Mouse (Mus musculus) stomach, embryonic 15.5 days (tissue): ENCODE data around the gene Snta1. TPM values are rescaled to one million over a fixed set of nuclear protein-coding genes. Genes with fewer than 3 reads are reported as not detected.
A peak's percentile ranks its signal among the peaks of the same experiment; 100 is the strongest.

Experiments used
- ATAC-seq: fragments of 200-750 bp; cut with Nextera tagmentation; 2 replicates; pipeline ENCODE4 v1.8.0; 2017; ENCODE audit warnings: low read depth, moderate number of reproducible peaks, moderate TSS enrichment; ENCODE audit not compliant: insufficient read depth, low FRiP score
- H3K27ac ChIP-seq: fragments of 300-500 bp; sonication (generic); 2 replicates; pipeline ENCODE4 v1.5.1; 2015; ENCODE audit warnings: mild to moderate bottlenecking, inconsistent platforms
- H3K27me3 ChIP-seq: fragments of 300-500 bp; sonication (generic); replicated peaks from 2 replicates; pipeline ENCODE4 v1.6.1; 2015; ENCODE audit warnings: inconsistent platforms
- H3K36me3 ChIP-seq: fragments of 300-500 bp; sonication (generic); 2 replicates; pipeline ENCODE4 v1.6.1; 2015; ENCODE audit warnings: inconsistent platforms
- H3K4me1 ChIP-seq: fragments of 300-500 bp; sonication (generic); 2 replicates; pipeline ENCODE4 v1.6.1; 2015; ENCODE audit warnings: inconsistent platforms
- H3K4me2 ChIP-seq: fragments of 300-500 bp; sonication (generic); 2 replicates; pipeline ENCODE4 v1.6.1; 2015; ENCODE audit warnings: mild to moderate bottlenecking, inconsistent platforms
- H3K4me3 ChIP-seq: fragments of 300-500 bp; sonication (generic); replicated peaks from 2 replicates; pipeline ENCODE4 v1.5.1; 2015; ENCODE audit warnings: inconsistent platforms
- H3K9ac ChIP-seq: fragments of 300-500 bp; sonication (generic); 2 replicates; pipeline ENCODE4 v1.6.1; 2015; ENCODE audit warnings: inconsistent platforms
- H3K9me3 ChIP-seq: fragments of 300-500 bp; sonication (generic); 2 replicates; pipeline ENCODE4 v1.6.1; 2016; ENCODE audit warnings: inconsistent platforms
- WGBS: fragments of 180-500 bp; shearing (Covaris S2); methylation state at CpG from one replicate; pipeline ENCODE4 v1.1.7; 2015; 5-methylcytosine and 5-hydroxymethylcytosine counted together
- polyA plus RNA-seq: library from polyadenylated mRNA; unstranded; fragments of >200 nt; fragmentation: Nextera tagmentation; extraction: Ambion mirVana; gene quantifications from 2 replicates; pipeline ENCODE4 v1.2.1, GENCODE M21; 2015

Snta1 gene
- polyA plus RNA-seq, 1 experiment from 2014 or later, result 7.5 TPM

GRCm38 (mm10) chr2:154419631-154420515 lies 12.0 kb upstream of the Snta1 start:
- 76% methylated on average over 9 of the region's 9 CpGs for WGBS

GRCm38 (mm10) chr2:154418001-154418400 lies 10.1 kb upstream of the Snta1 start:
- Histone ChIP-seq H3K4me2 (no peak overlapping the region), H3K9me3 (no peaks in the 10 kb centered on the region), H3K27me3 (no peaks in the 10 kb centered on the region), H3K27ac (no peak overlapping the region), H3K4me3 (no peak overlapping the region), H3K9ac (no peak overlapping the region), H3K4me1 (no peaks in the 10 kb centered on the region), H3K36me3 (no peaks in the 10 kb centered on the region)
- no peak for ATAC-seq
- 86% methylated on average over 7 of the region's 7 CpGs for WGBS

More at GRCm38 (mm10) chr2:154419631-154420515, 12.0 kb upstream of the Snta1 start:
- no peak overlapping the region for H3K4me2 ChIP-seq
- no peaks in the 10 kb centered on the region for H3K9me3 ChIP-seq
- H3K9ac ChIP-seq, result no peak overlapping the region
- no peaks in the 10 kb centered on the region for H3K4me1 ChIP-seq
- ATAC-seq, result no peak
- H3K36me3 ChIP-seq, result no peaks in the 10 kb centered on the region
- no peak overlapping the region for H3K4me3 ChIP-seq
- H3K27me3 ChIP-seq, result no peaks in the 10 kb centered on the region
- H3K27ac ChIP-seq, result no peak overlapping the region

GRCm38 (mm10) chr2:154417107-154417506 lies 9.2 kb upstream of the Snta1 start:
- Histone ChIP-seq H3K9ac (no peak overlapping the region), H3K27ac (no peak overlapping the region), H3K9me3 (no peaks in the 10 kb centered on the region), H3K4me1 (no peaks in the 10 kb centered on the region), H3K4me3 (no peak overlapping the region), H3K27me3 (no peaks in the 10 kb centered on the region), H3K36me3 (no peaks in the 10 kb centered on the region), H3K4me2 (no peak overlapping the region)
- WGBS, result 23% methylated on average over 3 of the region's 3 CpGs
- ATAC-seq, result no peak

- Histone ChIP-seq H3K4me1 (peaks cover 8% of the 10 kb centered on the region; the same call in 1 of the 2 replicates), H3K27ac (no peak overlapping the region), H3K4me3 (no peak overlapping the region), H3K36me3 (no peaks in the 10 kb centered on the region), H3K4me2 (no peak overlapping the region), H3K9me3 (no peaks in the 10 kb centered on the region), H3K27me3 (no peaks in the 10 kb centered on the region), H3K9ac (no peak overlapping the region)
- ATAC-seq, result no peak
- WGBS, result 62% methylated on average over 7 of the region's 7 CpGs
Measured at GRCm38 (mm10) chr2:154412018-154412666, 4.2 kb upstream of the Snta1 start.

GRCm38 (mm10) chr2:154410355-154410754 lies 2.5 kb upstream of the Snta1 start:
- Histone ChIP-seq H3K9ac (no peak overlapping the region), H3K4me2 (no peak overlapping the region), H3K36me3 (no peaks in the 10 kb centered on the region), H3K4me1 (peaks cover 10% of the 10 kb centered on the region; the same call in 1 of the 2 replicates), H3K27ac (no peak overlapping the region), H3K27me3 (no peaks in the 10 kb centered on the region), H3K4me3 (no peak overlapping the region), H3K9me3 (no peaks in the 10 kb centered on the region)
- ATAC-seq, result no peak
- WGBS, result 64% methylated on average over 2 of the region's 2 CpGs

- peak overlapping the region; percentile 75 for H3K4me3 ChIP-seq
- H3K4me2 ChIP-seq, result peak overlapping the region; percentile 86
- no peaks in the 10 kb centered on the region for H3K27me3 ChIP-seq
- ATAC-seq, result no peak
- no peaks in the 10 kb centered on the region for H3K9me3 ChIP-seq
- H3K9ac ChIP-seq, result peak overlapping the region; percentile 60
- no peak overlapping the region for H3K27ac ChIP-seq
- H3K4me1 ChIP-seq, result peaks cover 20% of the 10 kb centered on the region
- WGBS, result 35% methylated on average over 11 of the region's 11 CpGs
- H3K36me3 ChIP-seq, result no peaks in the 10 kb centered on the region
Measured at GRCm38 (mm10) chr2:154407063-154407642, 746 bp downstream of the Snta1 start.

- no peak overlapping the region for H3K9ac ChIP-seq
- H3K9me3 ChIP-seq, result no peaks in the 10 kb centered on the region
- no peaks in the 10 kb centered on the region for H3K36me3 ChIP-seq
- no peak overlapping the region for H3K4me2 ChIP-seq
- 63% methylated on average over 5 of the region's 5 CpGs for WGBS
- no peaks in the 10 kb centered on the region for H3K27me3 ChIP-seq
- H3K4me1 ChIP-seq, result peaks cover 20% of the 10 kb centered on the region
- no peak overlapping the region for H3K27ac ChIP-seq
- H3K4me3 ChIP-seq, result no peak overlapping the region
- no peak for ATAC-seq
Measured at GRCm38 (mm10) chr2:154405447-154405994, 2.4 kb downstream of the Snta1 start.

- Histone ChIP-seq H3K27ac (no peak overlapping the region; the same call in 1 of the 2 replicates), H3K9ac (no peak overlapping the region), H3K9me3 (no peaks in the 10 kb centered on the region), H3K4me1 (peaks cover 17% of the 10 kb centered on the region), H3K27me3 (no peaks in the 10 kb centered on the region), H3K4me2 (no peak overlapping the region), H3K4me3 (no peak overlapping the region), H3K36me3 (no peaks in the 10 kb centered on the region)
- ATAC-seq, result peak; percentile 79
- WGBS, result 10% methylated on average over 7 of the region's 7 CpGs
Measured at GRCm38 (mm10) chr2:154402811-154403210, 5.1 kb downstream of the Snta1 start.

GRCm38 (mm10) chr2:154401976-154402375 lies 5.9 kb downstream of the Snta1 start:
- no peak overlapping the region for H3K27ac ChIP-seq

GRCm38 (mm10) chr2:154399325-154399724 lies 8.6 kb downstream of the Snta1 start:
- 64% methylated on average over 2 of the region's 2 CpGs for WGBS
- no peak overlapping the region for H3K4me3 ChIP-seq
- no peak overlapping the region for H3K27ac ChIP-seq
- no peak for ATAC-seq
- no peaks in the 10 kb centered on the region for H3K36me3 ChIP-seq
- H3K4me1 ChIP-seq, result peaks cover 9% of the 10 kb centered on the region
- H3K9ac ChIP-seq, result no peak overlapping the region
- H3K4me2 ChIP-seq, result no peak overlapping the region
- no peaks in the 10 kb centered on the region for H3K9me3 ChIP-seq
- no peaks in the 10 kb centered on the region for H3K27me3 ChIP-seq

More at GRCm38 (mm10) chr2:154401976-154402375, 5.9 kb downstream of the Snta1 start:
- H3K4me1 ChIP-seq, result peaks cover 11% of the 10 kb centered on the region
- H3K36me3 ChIP-seq, result no peaks in the 10 kb centered on the region
- WGBS, result 50% methylated on average over 1 of the region's 1 CpGs
- H3K27me3 ChIP-seq, result no peaks in the 10 kb centered on the region
- no peak overlapping the region for H3K4me3 ChIP-seq
- no peak overlapping the region for H3K4me2 ChIP-seq
- no peak for ATAC-seq
- no peak overlapping the region for H3K9ac ChIP-seq
- H3K9me3 ChIP-seq, result no peaks in the 10 kb centered on the region

GRCm38 (mm10) chr2:154398267-154398666 lies 9.6 kb downstream of the Snta1 start:
- 70% methylated on average over 7 of the region's 7 CpGs for WGBS

More at GRCm38 (mm10) chr2:154398267-154398666, 9.6 kb downstream of the Snta1 start:
- no peak for ATAC-seq
- Histone ChIP-seq H3K9me3 (no peaks in the 10 kb centered on the region), H3K27me3 (no peaks in the 10 kb centered on the region), H3K36me3 (no peaks in the 10 kb centered on the region), H3K4me3 (no peak overlapping the region), H3K9ac (no peak overlapping the region), H3K4me2 (no peak overlapping the region), H3K27ac (no peak overlapping the region), H3K4me1 (peaks cover 8% of the 10 kb centered on the region)
